Mouse (Mus musculus): ENCODE measurements around the gene Cnot10. TPM values are rescaled to one million over a fixed set of nuclear protein-coding genes. Genes with fewer than 3 reads are reported as not detected.

Gene Cnot10
- polyA plus RNA-seq, 1 experiment, result 61.0 TPM

DNA sequence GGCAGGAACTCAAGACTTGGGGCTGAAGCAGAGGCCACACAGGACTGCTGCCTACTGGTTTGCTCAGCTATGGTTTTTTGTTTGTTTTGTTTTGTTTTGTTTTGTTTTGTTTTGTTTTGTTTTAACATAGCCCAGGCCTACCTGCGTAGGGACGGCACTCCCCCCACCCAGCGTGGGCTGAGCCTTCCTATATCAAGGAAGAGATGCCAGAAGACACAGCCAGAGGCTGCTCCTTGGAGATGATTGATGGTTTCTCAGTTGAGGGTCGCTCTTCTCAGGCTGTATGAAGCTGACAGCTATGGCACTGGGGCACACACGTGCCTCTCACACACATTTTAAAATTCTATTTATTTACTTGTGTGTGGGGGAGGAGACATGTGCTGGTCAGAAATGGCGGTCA lies 21.0 kb upstream of the Cnot10 start:
- Histone ChIP-seq H3K9ac (ENCODE audit: low read depth, poor library complexity, severe bottlenecking) (no peak overlapping the region), H3K36me3 (ENCODE audit: control insufficient read depth, insufficient read depth, low read length, poor library complexity, severe bottlenecking) (no peaks in the 10 kb centered on the region), H3K4me1 (ENCODE audit: control insufficient read depth, insufficient read depth, low read length) (peaks cover 2% of the 10 kb centered on the region), H3K9me3 (replicated peaks; ENCODE audit: control insufficient read depth, insufficient read depth, low read length, poor library complexity, severe bottlenecking) (no peaks in the 10 kb centered on the region), H3K27ac (ENCODE audit: insufficient read depth, low read length) (no peak overlapping the region), H3K27me3 (ENCODE audit: control insufficient read depth, insufficient read depth, low read length, poor library complexity, severe bottlenecking) (no peaks in the 10 kb centered on the region), H3K4me3 (ENCODE audit: low read depth, low read length) (no peak overlapping the region)
- no peak for TF ChIP-seq EP300 (IDR thresholded peaks at IDR 0.05; ENCODE audit: insufficient read depth, low read depth, low read length)
- TF ChIP-seq CTCF (IDR thresholded peaks at IDR 0.05; ENCODE audit: low read depth, low read length), result no peak
- no peak for TF ChIP-seq POLR2A (IDR thresholded peaks at IDR 0.05; ENCODE audit: insufficient read depth, low read length)

DNA sequence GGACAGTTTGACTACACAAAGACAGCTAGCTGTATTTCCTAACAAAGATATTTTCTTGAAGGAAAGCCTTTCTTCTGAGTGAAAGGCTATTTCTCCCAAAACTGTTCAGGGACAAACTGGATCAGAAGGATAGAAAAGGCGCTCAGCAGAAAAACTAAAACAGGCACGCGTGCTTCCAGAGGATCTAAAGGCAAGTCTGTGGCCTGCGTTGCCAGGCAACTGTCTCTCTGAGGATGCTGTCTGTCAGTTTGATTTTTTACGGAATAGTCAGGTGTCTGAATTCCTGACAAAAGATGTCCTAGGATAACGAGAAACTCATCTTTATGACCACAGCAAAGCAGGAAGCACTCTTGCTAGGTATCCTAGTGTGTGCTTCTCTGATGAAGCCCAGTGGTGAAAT lies 20.5 kb upstream of the Cnot10 start:
- Histone ChIP-seq H3K9ac (ENCODE audit: low read depth, poor library complexity, severe bottlenecking) (no peak overlapping the region), H3K9me3 (replicated peaks; ENCODE audit: control insufficient read depth, insufficient read depth, low read length, poor library complexity, severe bottlenecking) (no peaks in the 10 kb centered on the region), H3K36me3 (ENCODE audit: control insufficient read depth, insufficient read depth, low read length, poor library complexity, severe bottlenecking) (no peaks in the 10 kb centered on the region), H3K27ac (ENCODE audit: insufficient read depth, low read length) (no peak overlapping the region), H3K4me3 (ENCODE audit: low read depth, low read length) (no peak overlapping the region), H3K4me1 (ENCODE audit: control insufficient read depth, insufficient read depth, low read length) (peaks cover 2% of the 10 kb centered on the region), H3K27me3 (ENCODE audit: control insufficient read depth, insufficient read depth, low read length, poor library complexity, severe bottlenecking) (no peaks in the 10 kb centered on the region)
- no peak for TF ChIP-seq CTCF (IDR thresholded peaks at IDR 0.05; ENCODE audit: low read depth, low read length)
- TF ChIP-seq POLR2A (IDR thresholded peaks at IDR 0.05; ENCODE audit: insufficient read depth, low read length), result no peak
- no peak for TF ChIP-seq EP300 (IDR thresholded peaks at IDR 0.05; ENCODE audit: insufficient read depth, low read depth, low read length)

DNA sequence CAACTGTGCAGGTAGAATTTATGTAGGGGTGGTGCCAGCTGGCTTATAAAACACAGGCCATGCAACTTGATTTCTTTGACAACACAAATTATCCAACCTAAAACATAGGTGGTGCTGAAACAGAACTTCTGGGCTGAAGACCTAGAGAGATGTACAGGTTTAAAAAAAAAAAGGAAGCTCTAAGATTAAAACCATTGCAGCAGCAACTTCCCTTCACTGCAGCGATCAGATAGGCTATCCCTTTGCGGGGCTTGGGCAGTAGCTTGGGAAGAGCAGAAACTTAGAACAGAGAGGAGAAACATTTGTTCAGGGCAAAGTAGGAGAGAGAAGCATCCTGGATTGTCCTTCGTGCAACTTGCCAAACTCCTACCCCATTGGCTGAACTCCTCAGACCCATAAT lies 16.7 kb upstream of the Cnot10 start:
- Histone ChIP-seq H3K36me3 (ENCODE audit: control insufficient read depth, insufficient read depth, low read length, poor library complexity, severe bottlenecking) (no peaks in the 10 kb centered on the region), H3K9ac (ENCODE audit: low read depth, poor library complexity, severe bottlenecking) (no peak overlapping the region), H3K27me3 (ENCODE audit: control insufficient read depth, insufficient read depth, low read length, poor library complexity, severe bottlenecking) (no peaks in the 10 kb centered on the region), H3K4me1 (ENCODE audit: control insufficient read depth, insufficient read depth, low read length) (no peaks in the 10 kb centered on the region), H3K4me3 (ENCODE audit: low read depth, low read length) (no peak overlapping the region), H3K27ac (ENCODE audit: insufficient read depth, low read length) (no peak overlapping the region), H3K9me3 (replicated peaks; ENCODE audit: control insufficient read depth, insufficient read depth, low read length, poor library complexity, severe bottlenecking) (peaks cover 6% of the 10 kb centered on the region)
- TF ChIP-seq POLR2A (IDR thresholded peaks at IDR 0.05; ENCODE audit: insufficient read depth, low read length), result no peak
- no peak for TF ChIP-seq CTCF (IDR thresholded peaks at IDR 0.05; ENCODE audit: low read depth, low read length)
- no peak for TF ChIP-seq EP300 (IDR thresholded peaks at IDR 0.05; ENCODE audit: insufficient read depth, low read depth, low read length)

DNA sequence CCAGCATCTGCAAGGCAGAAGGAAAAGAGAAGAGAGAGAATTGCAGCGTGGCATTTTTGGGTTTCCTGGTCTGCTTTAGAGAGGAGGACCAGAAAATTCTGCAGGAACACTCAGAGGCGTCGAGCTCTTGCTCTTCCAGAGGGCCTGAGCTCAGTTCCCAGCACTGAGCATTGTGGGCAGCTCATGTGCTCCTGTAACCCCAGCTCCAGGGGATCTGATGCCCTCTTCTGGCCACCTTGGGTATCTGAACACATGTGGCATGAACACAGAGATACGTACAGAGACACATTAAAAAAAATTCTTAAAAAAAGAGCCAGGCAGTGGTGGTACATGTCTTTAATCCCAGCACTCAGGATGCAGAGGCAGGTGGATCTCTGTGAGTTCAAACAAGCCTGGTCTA lies 15.4 kb upstream of the Cnot10 start:
- no peak overlapping the region for H3K4me3 ChIP-seq (ENCODE audit: low read depth, low read length)
- H3K9me3 ChIP-seq (replicated peaks; ENCODE audit: control insufficient read depth, insufficient read depth, low read length, poor library complexity, severe bottlenecking), result peaks cover 6% of the 10 kb centered on the region
- no peak for TF ChIP-seq EP300 (IDR thresholded peaks at IDR 0.05; ENCODE audit: insufficient read depth, low read depth, low read length)
- peak; percentile 35 for TF ChIP-seq CTCF (IDR thresholded peaks at IDR 0.05; ENCODE audit: low read depth, low read length)
- no peak overlapping the region for H3K27ac ChIP-seq (ENCODE audit: insufficient read depth, low read length)
- no peaks in the 10 kb centered on the region for H3K27me3 ChIP-seq (ENCODE audit: control insufficient read depth, insufficient read depth, low read length, poor library complexity, severe bottlenecking)
- no peaks in the 10 kb centered on the region for H3K4me1 ChIP-seq (ENCODE audit: control insufficient read depth, insufficient read depth, low read length)
- no peak overlapping the region for H3K9ac ChIP-seq (ENCODE audit: low read depth, poor library complexity, severe bottlenecking)
- no peaks in the 10 kb centered on the region for H3K36me3 ChIP-seq (ENCODE audit: control insufficient read depth, insufficient read depth, low read length, poor library complexity, severe bottlenecking)

DNA sequence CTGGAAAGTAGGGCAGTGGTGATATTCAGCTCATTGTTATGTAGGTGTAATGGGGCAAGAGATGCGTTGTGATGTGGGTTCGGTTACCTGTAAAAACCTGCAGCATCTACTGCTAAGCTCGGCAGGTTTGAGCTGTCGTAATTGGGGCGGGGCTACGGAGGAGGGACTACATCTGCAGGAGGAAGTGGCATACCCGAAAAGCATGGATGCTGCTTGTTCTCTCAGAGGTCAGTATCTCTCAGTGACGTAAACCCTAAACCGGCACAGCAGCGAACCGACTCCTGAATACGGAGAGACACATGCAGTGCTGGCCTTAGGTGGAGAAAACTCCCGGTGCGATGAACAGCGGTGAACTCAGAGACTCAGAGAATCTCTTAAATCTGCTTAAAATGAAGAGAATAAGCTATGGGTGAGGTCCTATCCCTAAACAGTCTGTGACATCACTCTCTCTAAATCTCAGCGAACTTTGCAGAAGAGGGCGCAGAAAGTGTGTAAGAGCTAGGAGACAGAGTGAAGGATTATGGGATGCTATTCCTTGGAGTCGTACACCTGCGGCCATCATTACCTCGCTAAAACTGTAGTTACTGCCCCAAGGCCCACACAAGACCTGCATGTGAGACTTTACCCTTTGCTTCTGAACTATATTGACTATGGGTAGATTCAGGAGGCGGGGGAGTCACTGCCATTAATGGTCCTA lies 11.1 kb upstream of the Cnot10 start:
- Histone ChIP-seq H3K4me3 (ENCODE audit: low read depth, low read length) (peak overlapping the region; percentile 69), H3K27ac (ENCODE audit: insufficient read depth, low read length) (no peak overlapping the region), H3K9me3 (replicated peaks; ENCODE audit: control insufficient read depth, insufficient read depth, low read length, poor library complexity, severe bottlenecking) (peaks cover 6% of the 10 kb centered on the region), H3K27me3 (ENCODE audit: control insufficient read depth, insufficient read depth, low read length, poor library complexity, severe bottlenecking) (no peaks in the 10 kb centered on the region), H3K36me3 (ENCODE audit: control insufficient read depth, insufficient read depth, low read length, poor library complexity, severe bottlenecking) (no peaks in the 10 kb centered on the region), H3K9ac (ENCODE audit: low read depth, poor library complexity, severe bottlenecking) (peak overlapping the region; percentile 24; the same call in 1 of the 2 replicates), H3K4me1 (ENCODE audit: control insufficient read depth, insufficient read depth, low read length) (no peaks in the 10 kb centered on the region)
- no peak for TF ChIP-seq CTCF (IDR thresholded peaks at IDR 0.05; ENCODE audit: low read depth, low read length)
- no peak for TF ChIP-seq EP300 (IDR thresholded peaks at IDR 0.05; ENCODE audit: insufficient read depth, low read depth, low read length)
- peak; percentile 65 for TF ChIP-seq POLR2A (IDR thresholded peaks at IDR 0.05; ENCODE audit: insufficient read depth, low read length)

DNA sequence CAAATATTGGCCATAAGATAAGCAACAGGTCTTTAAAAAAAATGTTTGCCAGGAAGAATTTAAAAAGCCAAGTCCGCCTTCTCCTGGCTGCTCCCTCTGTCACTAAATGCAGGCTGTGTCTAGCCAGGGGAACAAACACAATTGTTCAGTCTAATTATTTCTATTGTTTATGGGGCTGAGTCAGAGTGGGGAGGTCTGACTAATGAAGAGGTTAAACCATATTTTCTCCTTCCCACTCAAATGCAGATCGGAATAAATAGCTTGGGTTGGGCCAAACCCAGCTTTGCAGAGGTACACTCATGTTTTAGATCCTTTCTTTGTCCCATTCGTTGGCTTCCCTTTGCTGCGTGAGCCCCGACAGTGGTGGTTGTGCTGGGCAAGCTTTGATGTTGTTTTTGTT lies 9.4 kb upstream of the Cnot10 start:
- H3K4me1 ChIP-seq (ENCODE audit: control insufficient read depth, insufficient read depth, low read length), result no peaks in the 10 kb centered on the region

More for the DNA sequence above, 9.4 kb upstream of the Cnot10 start:
- H3K27me3 ChIP-seq (ENCODE audit: control insufficient read depth, insufficient read depth, low read length, poor library complexity, severe bottlenecking), result no peaks in the 10 kb centered on the region
- no peak overlapping the region for H3K27ac ChIP-seq (ENCODE audit: insufficient read depth, low read length)
- no peak overlapping the region for H3K9ac ChIP-seq (ENCODE audit: low read depth, poor library complexity, severe bottlenecking)
- no peaks in the 10 kb centered on the region for H3K36me3 ChIP-seq (ENCODE audit: control insufficient read depth, insufficient read depth, low read length, poor library complexity, severe bottlenecking)
- H3K4me3 ChIP-seq (ENCODE audit: low read depth, low read length), result no peak overlapping the region
- TF ChIP-seq CTCF (IDR thresholded peaks at IDR 0.05; ENCODE audit: low read depth, low read length), result no peak
- TF ChIP-seq EP300 (IDR thresholded peaks at IDR 0.05; ENCODE audit: insufficient read depth, low read depth, low read length), result no peak
- no peak for TF ChIP-seq POLR2A (IDR thresholded peaks at IDR 0.05; ENCODE audit: insufficient read depth, low read length)
- peaks cover 6% of the 10 kb centered on the region for H3K9me3 ChIP-seq (replicated peaks; ENCODE audit: control insufficient read depth, insufficient read depth, low read length, poor library complexity, severe bottlenecking)

All from ES-Bruce4 (cell line).